Mouse (Mus musculus): ENCODE results near the gene Rabep1.
A peak's percentile ranks its signal among the peaks of the same experiment; 100 is the strongest.

Gene Rabep1

DNA sequence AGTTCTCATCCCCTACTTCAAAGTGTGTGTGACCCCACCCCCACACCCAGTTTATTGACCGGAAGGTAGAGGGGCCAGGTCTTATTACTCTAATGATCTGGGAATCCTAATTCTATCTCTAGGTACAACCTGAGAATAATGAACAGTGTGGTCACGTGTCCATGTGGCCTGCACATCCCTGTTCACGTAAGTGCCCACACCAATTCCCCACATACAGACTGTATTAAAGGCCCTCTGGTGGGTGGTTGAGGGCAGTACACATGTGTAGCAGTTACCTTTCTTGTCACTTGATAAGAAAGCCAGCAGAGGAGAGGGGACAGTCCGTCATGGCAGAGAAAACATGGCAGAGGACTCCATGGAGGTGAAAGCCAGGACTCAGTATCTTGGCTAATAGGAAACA lies 129.4 kb downstream of the Rabep1 start:
- DNase-seq (ENCODE audit: low read depth, low spot score), result no peak

DNA sequence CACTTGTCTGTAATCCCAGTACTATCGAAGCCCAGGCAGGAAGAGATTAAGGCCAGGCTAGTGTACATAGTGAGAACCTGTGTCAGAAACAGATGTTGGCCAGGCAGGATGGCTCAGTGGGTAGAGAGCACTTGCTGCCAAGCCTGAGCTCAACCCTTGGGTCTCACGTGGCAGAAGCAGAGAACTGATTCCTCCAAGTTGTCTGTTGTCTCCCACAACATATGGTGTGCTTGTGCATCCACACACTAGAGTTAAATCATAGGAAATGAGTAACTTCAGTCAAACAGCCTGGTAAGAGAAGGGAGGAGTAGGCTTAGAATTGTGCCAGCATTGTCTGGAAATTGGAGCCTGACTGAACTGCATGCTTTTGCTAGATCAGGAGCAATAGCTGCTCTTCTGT lies 130.6 kb downstream of the Rabep1 start:
- DNase-seq (ENCODE audit: low read depth, low spot score), result no peak

DNA sequence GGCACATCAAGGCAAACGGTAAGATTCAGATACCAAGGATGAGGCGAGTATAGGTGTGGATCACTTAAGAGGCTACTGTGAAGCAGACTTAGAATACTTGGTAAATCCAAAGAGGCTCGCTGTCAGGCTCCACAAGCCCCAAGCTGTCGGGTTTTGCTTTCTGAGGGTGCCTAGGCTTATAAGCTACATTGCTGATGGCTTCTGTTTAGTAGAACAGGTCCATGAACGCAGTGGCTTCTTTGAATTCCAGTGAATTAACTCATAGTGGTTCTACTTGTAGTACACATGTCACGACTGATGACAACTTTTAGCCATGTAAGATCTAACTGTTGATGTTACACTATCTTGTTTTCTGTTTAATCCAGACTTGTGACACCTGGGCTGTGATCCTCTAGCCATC lies 132.7 kb downstream of the Rabep1 start:
- DNase-seq (ENCODE audit: low read depth, low spot score), result no peak

DNA sequence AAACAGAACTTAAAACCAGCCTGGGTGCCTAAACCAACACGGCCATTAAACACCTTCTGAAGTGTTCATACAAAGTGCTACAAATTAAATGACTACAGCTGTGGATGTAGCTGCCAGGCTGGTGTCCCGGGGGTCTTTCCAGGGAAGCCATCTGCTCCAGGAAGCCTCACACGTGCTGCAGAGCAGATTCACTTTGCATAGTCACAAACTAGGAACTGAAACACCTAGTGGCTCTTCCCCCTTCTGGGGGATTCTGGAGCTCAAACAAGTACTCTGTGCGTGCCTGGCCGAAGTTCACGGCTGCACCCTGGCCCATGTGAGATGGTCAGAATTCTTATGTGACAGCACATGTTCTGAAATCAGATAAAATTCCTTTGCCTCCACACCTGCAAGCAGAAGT lies 135.7 kb downstream of the Rabep1 start:
- DNase-seq (ENCODE audit: low read depth, low spot score), result no peak

DNA sequence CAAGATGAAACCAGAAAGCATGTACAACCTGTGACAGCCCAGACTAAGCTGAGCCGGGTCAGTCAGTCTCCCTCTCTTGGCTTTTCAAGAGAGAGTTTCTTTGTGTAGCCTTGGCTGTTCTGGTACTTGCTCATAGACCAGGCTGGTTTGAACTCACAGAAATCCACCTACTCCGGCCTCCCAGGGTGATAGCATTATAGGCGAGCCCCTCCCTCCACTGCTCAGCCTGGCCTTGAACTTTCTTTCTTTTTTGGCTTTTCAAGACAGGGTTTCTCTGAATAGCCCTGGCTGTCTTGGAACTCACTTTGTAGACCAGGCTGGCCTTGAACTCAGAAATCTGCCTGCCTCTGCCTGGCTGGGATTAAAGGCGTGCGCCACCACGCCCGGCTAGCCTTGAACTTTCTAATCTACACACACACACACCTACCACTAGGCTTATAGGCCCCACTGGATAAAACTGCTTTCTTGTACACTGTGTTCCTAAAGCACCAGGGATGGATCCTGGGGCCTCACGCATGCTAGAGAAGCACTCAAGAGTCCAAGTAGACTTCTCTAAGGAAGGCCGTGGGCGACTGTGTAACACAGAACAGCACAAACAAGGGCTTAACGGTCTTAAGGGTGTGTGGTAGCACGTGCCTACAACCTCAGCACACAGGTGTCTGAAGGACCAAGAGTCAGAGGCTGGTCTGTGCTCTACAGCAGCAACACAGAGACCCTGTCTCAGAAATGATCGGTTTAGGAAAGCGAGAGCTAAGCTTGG lies 136.4 kb downstream of the Rabep1 start:
- no peak for DNase-seq (ENCODE audit: low read depth, low spot score)

DNA sequence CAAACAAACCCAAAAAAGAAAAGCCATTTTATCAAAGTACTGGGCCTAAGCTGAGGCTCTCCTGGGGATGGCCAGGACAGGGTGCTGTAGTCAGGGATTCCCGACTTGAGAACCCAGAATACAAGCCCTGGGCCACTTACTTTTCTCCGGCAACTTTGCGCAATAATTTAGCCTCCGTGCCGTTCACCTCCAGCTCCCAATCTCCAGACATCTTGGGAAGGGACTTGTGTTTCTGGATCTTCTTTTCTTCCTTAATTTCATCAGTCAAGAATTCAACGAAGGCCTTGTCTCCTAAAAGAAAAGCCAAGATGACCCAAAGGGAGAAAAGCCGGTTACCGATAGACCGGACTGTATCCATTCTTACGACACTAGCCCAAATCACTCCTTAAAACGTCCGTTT lies 137.5 kb downstream of the Rabep1 start:
- no peak for DNase-seq (ENCODE audit: low read depth, low spot score)

DNA sequence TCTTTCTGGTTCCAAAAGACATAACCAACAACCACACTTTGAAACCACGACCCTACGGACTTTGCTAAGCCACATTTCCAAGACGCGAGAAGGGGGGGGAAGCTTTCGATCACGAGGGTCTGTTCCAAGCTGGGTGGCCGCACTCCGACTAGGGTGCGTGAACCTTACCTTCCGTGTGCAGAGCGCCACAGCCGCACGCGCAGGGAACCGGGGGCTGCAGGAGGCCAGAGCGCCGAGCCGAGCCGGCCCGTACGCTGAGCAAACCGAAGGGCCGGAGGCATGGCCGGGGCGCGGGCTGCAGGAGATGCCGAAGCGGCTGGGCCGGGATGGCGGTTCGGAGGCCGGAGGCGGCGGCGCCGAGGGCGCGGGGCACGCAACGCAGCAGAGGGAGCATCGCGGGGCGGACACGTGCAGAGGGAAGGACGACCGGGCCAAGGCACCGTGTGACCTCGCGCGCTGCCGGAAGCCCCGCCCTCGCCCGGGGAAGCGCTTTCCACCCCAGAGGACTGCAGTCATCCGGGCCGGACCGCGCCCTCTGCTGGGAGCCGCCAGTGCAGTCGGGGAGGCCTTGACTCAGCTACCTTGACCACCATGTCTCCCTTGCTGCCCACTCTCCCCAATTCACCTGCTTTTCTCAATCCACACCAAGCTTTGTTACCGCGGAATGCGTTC lies 138.1 kb downstream of the Rabep1 start, which contains the start of gene C1qbp:
TSS of gene C1qbp (minus strand) at position 470 of the 672 bp plus-strand sequence.
- peak; percentile 87 for DNase-seq (ENCODE audit: low read depth, low spot score)
